Comparison of ENCODE assay signal across 8 mouse cellular contexts in genomic region chr1:131525101-131525585, GRCm38 (mm10). TPM values are rescaled to one million over a fixed set of nuclear protein-coding genes. Genes with fewer than 3 reads are reported as not detected.
DNase-seq lines count a peak whose midpoint lies in the region; ATAC-seq and TF ChIP-seq lines count a peak whose summit lies in the region.

No protein-coding gene starts in this region.

- H3K9ac ChIP-seq in embryonic facial prominence, embryonic 13.5 days: peak overlapping the region; percentile 88
- H3K9ac ChIP-seq in heart, postnatal 0 days (replicated peaks; ENCODE audit: low read depth, low read length): peak overlapping the region; percentile 78
- peak overlapping the region; percentile 91 for H3K9ac ChIP-seq in lung, embryonic 16.5 days (ENCODE audit: low read length)

- peak; percentile 52 to 56 for DNase-seq in B cell, adult 2 months
- peak; percentile 45 for DNase-seq in ZHBTc4 (ENCODE audit: low read depth, low spot score)
- peak; percentile 54 for DNase-seq in heart, postnatal 0 days (ENCODE audit: low spot score)
- peak in 1 of 2 experiments; percentile 54 for DNase-seq in layer of hippocampus, adult 2 months (ENCODE audit: low spot score in 2 of 2)
- peak; percentile 47 to 55 for DNase-seq in right cerebral cortex, adult 2 months (ENCODE audit: low spot score in 2 of 2)

- no peak for ATAC-seq in embryonic facial prominence, embryonic 13.5 days (ENCODE audit: insufficient number of reproducible peaks, insufficient read depth, low FRiP score, low TSS enrichment, low read depth)
- ATAC-seq in heart, postnatal 0 days (ENCODE audit: insufficient read depth, low read depth): no peak
- no peak for ATAC-seq in lung, embryonic 16.5 days (ENCODE audit: low read depth)
- no peak for ATAC-seq in megakaryocyte progenitor cell, adult 5-6 weeks (replicated peaks; ENCODE audit: poor library complexity)

- no peaks in the 10 kb centered on the region for H3K9me3 ChIP-seq in embryonic facial prominence, embryonic 13.5 days
- H3K9me3 ChIP-seq in heart, postnatal 0 days (replicated peaks; ENCODE audit: control insufficient read depth, low read length): no peaks in the 10 kb centered on the region
- no peaks in the 10 kb centered on the region for H3K9me3 ChIP-seq in lung, embryonic 16.5 days (ENCODE audit: control insufficient read depth, low read length)

- peak overlapping the region; percentile 73 for H3K4me3 ChIP-seq in embryonic facial prominence, embryonic 13.5 days
- peak overlapping the region; percentile 82 for H3K4me3 ChIP-seq in heart, postnatal 0 days (ENCODE audit: low read depth, low read length)
- H3K4me3 ChIP-seq in layer of hippocampus, adult 2 months: peak overlapping the region; percentile 69
- peak overlapping the region; percentile 63 for H3K4me3 ChIP-seq in lung, embryonic 16.5 days (ENCODE audit: low read length)

- no peaks in the 10 kb centered on the region for H3K36me3 ChIP-seq in embryonic facial prominence, embryonic 13.5 days
- no peaks in the 10 kb centered on the region for H3K36me3 ChIP-seq in heart, postnatal 0 days (replicated peaks; ENCODE audit: control insufficient read depth, insufficient read depth, low read length)
- no peaks in the 10 kb centered on the region for H3K36me3 ChIP-seq in lung, embryonic 16.5 days (ENCODE audit: control insufficient read depth, insufficient read depth, low read length)

- peak overlapping the region; percentile 97 for H3K27ac ChIP-seq in embryonic facial prominence, embryonic 13.5 days
- H3K27ac ChIP-seq in heart, postnatal 0 days (ENCODE audit: low read depth): peak overlapping the region; percentile 96
- peak overlapping the region; percentile 95 for H3K27ac ChIP-seq in layer of hippocampus, adult 2 months
- peak overlapping the region; percentile 98; the same call in 1 of the 2 replicates for H3K27ac ChIP-seq in lung, embryonic 16.5 days (ENCODE audit: low read length)

- peaks cover 48% of the 10 kb centered on the region for H3K4me1 ChIP-seq in embryonic facial prominence, embryonic 13.5 days
- peaks cover 52% of the 10 kb centered on the region for H3K4me1 ChIP-seq in heart, postnatal 0 days (ENCODE audit: control insufficient read depth, insufficient read depth)
- peaks cover 32% of the 10 kb centered on the region for H3K4me1 ChIP-seq in lung, embryonic 16.5 days (replicated peaks; ENCODE audit: control insufficient read depth, insufficient read depth, low read length)

- TF ChIP-seq EP300 in heart, postnatal 0 days (IDR thresholded peaks at IDR 0.05; ENCODE audit: low read depth): no peak

- TF ChIP-seq CTCF in heart, postnatal 0 days (IDR thresholded peaks at IDR 0.05; ENCODE audit: low read depth): no peak
- no peak for TF ChIP-seq CTCF in layer of hippocampus, adult 2 months (conservative IDR thresholded peaks at IDR 0.05)

- WGBS in embryonic facial prominence, embryonic 13.5 days: under 1% methylated on average over 26 of the region's 26 CpGs
- under 1% methylated on average over 26 of the region's 26 CpGs for WGBS in heart, postnatal 0 days
- under 1% methylated on average over 26 of the region's 26 CpGs for WGBS in lung, embryonic 16.5 days

- H3K27me3 ChIP-seq in embryonic facial prominence, embryonic 13.5 days: no peaks in the 10 kb centered on the region
- H3K27me3 ChIP-seq in heart, postnatal 0 days (ENCODE audit: control insufficient read depth, insufficient read depth, low read length): no peaks in the 10 kb centered on the region
- no peaks in the 10 kb centered on the region for H3K27me3 ChIP-seq in lung, embryonic 16.5 days (ENCODE audit: control insufficient read depth, insufficient read depth, low read depth, low read length)

- peak overlapping the region; percentile 91 for H3K4me2 ChIP-seq in embryonic facial prominence, embryonic 13.5 days
- H3K4me2 ChIP-seq in heart, postnatal 0 days (ENCODE audit: low read depth, low read length): peak overlapping the region; percentile 99
- peak overlapping the region; percentile 92 for H3K4me2 ChIP-seq in lung, embryonic 16.5 days (ENCODE audit: low read depth, low read length)

RNA-seq across cellular contexts. Expression of gene Srgap2, which starts 2.0 kb away (rescaled TPM):
- 16.6 and 20.0 TPM in 2 replicates for polyA plus RNA-seq in embryonic facial prominence, embryonic 13.5 days (2015; fragmentation: Nextera tagmentation; extraction: Ambion mirVana)
- total RNA-seq in heart, postnatal 0 days (2014; rRNA removed; ENCODE audit: low replicate concordance): 18.1 and 29.7 TPM in 2 replicates
- 5.9 and 6.4 TPM in 2 replicates for polyA plus RNA-seq in heart, postnatal 0 days (2015; fragmentation: Nextera tagmentation; extraction: Ambion mirVana)
- total RNA-seq in layer of hippocampus, adult 2 months (2021): 10 to 100 TPM; 83.4 to 92.0 TPM
- polyA plus RNA-seq in lung, embryonic 16.5 days (2015; fragmentation: Nextera tagmentation; extraction: Ambion mirVana): 13.6 and 16.7 TPM in 2 replicates
- 32.5 and 40.9 TPM in 2 replicates for total RNA-seq in megakaryocyte progenitor cell, adult 5-6 weeks (2015)
- 12.0 and 14.8 TPM in 2 replicates for total RNA-seq in megakaryocyte progenitor cell, adult 5-6 weeks (2017)

RNA-seq across cellular contexts. Expression of gene Fam72a, which starts 2.6 kb away (rescaled TPM):
- 3.3 and 3.5 TPM in 2 replicates for polyA plus RNA-seq in embryonic facial prominence, embryonic 13.5 days (2015; fragmentation: Nextera tagmentation; extraction: Ambion mirVana)
- total RNA-seq in heart, postnatal 0 days (2014; rRNA removed; ENCODE audit: low replicate concordance): not detected in 2 replicates
- 1.1 and 1.6 TPM in 2 replicates for polyA plus RNA-seq in heart, postnatal 0 days (2015; fragmentation: Nextera tagmentation; extraction: Ambion mirVana)
- total RNA-seq in layer of hippocampus, adult 2 months (2021): 1 to 10 TPM in 1 of 2 experiments, under 1 TPM in 1; 0.88 to 1.7 TPM
- 2.2 TPM in 2 replicates for polyA plus RNA-seq in lung, embryonic 16.5 days (2015; fragmentation: Nextera tagmentation; extraction: Ambion mirVana)
- total RNA-seq in megakaryocyte progenitor cell, adult 5-6 weeks (2015): 9.8 and 11.4 TPM in 2 replicates
- 3.4 and 5.2 TPM in 2 replicates for total RNA-seq in megakaryocyte progenitor cell, adult 5-6 weeks (2017)
